Mouse (Mus musculus): ENCODE results near the gene Fam168b.

- TF ChIP-seq CTCF (IDR thresholded peaks at IDR 0.05), result no peak
- TF ChIP-seq POLR2A (IDR thresholded peaks at IDR 0.05; ENCODE audit: insufficient read depth, low read depth, low read length), result no peak
These were observed 16.9 kb upstream of the Fam168b start for GRCm38 (mm10) chr1:34859761-34860160.
